Mouse (Mus musculus): Measurements from ENCODE around the gene Rev3l. TPM values are rescaled to one million over a fixed set of nuclear protein-coding genes. Genes with fewer than 3 reads are reported as not detected.

Gene Rev3l
- total RNA-seq (2021) = 10 to 100 TPM; 39.4 to 41.1 TPM
- long read RNA-seq, experiment 1, partial matches to known transcripts = 0 of 3 reads
- long read RNA-seq, experiment 1, other reads (novel, unspliced or antisense) = 3 of 3 reads
- long read RNA-seq, experiment 2, full-length matches to known transcripts = 1 of 4 reads
- long read RNA-seq, experiment 2, partial matches to known transcripts = 2 of 4 reads
- long read RNA-seq, experiment 2, other reads (novel, unspliced or antisense) = 1 of 4 reads

DNA sequence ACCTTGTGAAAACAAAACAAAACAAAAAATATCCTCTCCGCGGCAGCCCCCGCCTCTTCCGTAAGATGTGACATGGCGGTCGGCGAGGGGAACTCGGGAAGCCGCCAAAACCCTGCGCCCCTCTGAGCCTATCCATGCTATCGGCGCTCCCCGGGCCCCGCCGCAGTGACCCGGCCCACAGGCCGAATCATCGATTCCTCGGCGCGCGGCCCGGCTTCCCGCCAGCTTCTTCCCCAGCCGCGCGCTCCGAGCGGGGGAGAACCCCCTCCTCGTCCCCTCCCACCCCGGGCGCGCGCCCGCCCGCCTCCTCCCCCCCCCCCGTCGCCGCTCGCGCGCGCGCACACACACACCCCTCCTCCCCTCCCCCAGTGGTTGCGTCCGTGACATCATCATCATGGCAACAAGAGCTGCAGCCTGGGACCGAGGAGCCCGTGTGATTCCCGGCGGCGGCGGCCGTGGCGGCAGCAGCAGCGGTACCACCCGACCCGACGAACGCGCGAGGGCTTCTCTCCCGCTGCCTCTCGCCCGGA lies at the start of gene Rev3l:
TSS of gene Rev3l (plus strand) at position 383 of the 530 bp plus-strand sequence.
- Histone ChIP-seq H3K27ac (peak within 1 kb of the TSS; percentile 98), H3K4me3 (peak within 1 kb of the TSS; percentile 100)
- peak; percentile 89 to 90 for DNase-seq (ENCODE audit: low spot score in 2 of 2)
- no peak for TF ChIP-seq CTCF (conservative IDR thresholded peaks at IDR 0.05)

DNA sequence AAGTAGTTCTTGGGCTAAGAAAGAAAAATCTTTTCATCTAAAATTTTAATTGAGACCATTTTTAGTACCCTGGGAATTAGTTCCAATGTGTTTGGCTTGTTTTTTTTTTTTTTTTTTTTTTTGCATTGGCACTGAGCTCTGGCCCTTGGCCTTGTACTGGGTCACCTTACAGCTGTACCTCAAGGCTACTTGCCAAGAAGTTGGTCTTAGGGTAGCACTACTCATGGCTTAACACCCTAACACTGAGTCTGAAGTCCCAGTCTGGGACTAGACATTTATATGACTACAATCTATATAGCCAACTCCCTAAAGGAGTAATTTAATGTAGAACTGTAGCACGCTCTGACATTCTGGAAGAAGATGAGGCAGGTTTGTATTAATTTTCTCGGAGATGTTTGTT lies 49.4 kb upstream of the Rev3l start:
- no peak for DNase-seq (ENCODE audit: low spot score in 2 of 2)
- no peak overlapping the region for H3K27ac ChIP-seq
- no peak for TF ChIP-seq CTCF (conservative IDR thresholded peaks at IDR 0.05)
- H3K4me3 ChIP-seq = no peak overlapping the region

DNA sequence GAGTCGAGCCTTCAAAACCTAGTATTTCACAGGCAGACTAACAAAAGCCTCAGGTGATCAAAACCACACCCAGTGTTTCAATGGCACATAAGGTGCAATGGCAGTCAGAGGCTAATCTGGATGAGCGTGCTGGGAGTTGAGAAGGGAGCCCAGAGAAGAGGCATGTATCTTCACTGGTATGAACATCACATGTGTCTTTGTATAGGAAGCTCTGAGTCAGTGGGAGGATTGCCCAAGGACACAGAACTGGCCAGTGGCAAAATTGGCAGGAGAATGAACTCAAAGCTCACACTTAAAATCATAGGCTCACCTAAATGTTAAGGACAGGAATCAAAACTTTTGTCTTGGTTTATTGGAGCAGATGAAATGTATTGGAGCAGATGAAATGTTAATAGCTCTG lies 48.4 kb upstream of the Rev3l start:
- no peak overlapping the region for H3K27ac ChIP-seq
- no peak overlapping the region for H3K4me3 ChIP-seq
- DNase-seq (ENCODE audit: low spot score in 2 of 2) = no peak
- no peak for TF ChIP-seq CTCF (conservative IDR thresholded peaks at IDR 0.05)

DNA sequence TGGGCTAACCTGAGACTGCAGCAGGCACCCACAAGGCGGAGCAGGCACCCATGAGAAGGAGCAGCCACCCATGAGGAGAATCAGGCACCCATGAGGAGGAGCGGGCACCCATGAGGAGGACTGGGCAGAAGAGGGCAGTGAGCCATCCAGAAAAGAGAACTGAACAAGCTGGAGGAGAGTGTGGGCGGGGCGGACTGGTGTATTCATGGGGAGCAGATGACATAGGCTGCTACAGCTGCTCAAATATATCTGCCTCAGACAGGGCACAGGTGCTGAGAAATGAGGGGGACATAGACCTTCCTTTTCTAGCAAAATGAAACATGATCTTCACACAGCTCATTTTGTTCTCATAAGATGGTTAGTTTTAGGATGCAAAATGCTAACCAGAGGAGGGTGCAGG lies 45.1 kb upstream of the Rev3l start:
- TF ChIP-seq CTCF (conservative IDR thresholded peaks at IDR 0.05) = no peak
- Histone ChIP-seq H3K4me3 (no peak overlapping the region), H3K27ac (no peak overlapping the region)
- peak in 1 of 2 experiments; percentile 22 for DNase-seq (ENCODE audit: low spot score in 2 of 2)

DNA sequence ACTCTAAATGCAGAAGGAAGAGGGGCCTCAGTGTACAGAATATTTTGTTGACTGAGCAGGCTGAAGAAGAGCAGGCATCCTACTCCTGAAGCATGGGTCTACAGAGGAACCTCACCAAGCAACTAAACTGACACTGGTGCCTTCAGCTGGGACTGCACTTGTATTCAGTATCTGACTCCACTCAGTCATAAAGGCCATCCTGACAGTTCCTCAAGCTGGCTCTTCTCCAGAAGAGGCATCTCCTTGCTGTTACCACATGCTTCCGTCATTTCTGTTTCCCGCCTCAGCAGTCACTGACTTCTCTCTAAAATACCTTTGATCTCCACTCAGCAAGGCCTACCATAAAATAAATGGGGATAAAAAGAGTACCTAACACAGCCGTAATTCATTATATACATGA lies 44.1 kb upstream of the Rev3l start:
- H3K4me3 ChIP-seq = no peak overlapping the region
- no peak for DNase-seq (ENCODE audit: low spot score in 2 of 2)
- H3K27ac ChIP-seq = no peak overlapping the region
- no peak for TF ChIP-seq CTCF (conservative IDR thresholded peaks at IDR 0.05)

DNA sequence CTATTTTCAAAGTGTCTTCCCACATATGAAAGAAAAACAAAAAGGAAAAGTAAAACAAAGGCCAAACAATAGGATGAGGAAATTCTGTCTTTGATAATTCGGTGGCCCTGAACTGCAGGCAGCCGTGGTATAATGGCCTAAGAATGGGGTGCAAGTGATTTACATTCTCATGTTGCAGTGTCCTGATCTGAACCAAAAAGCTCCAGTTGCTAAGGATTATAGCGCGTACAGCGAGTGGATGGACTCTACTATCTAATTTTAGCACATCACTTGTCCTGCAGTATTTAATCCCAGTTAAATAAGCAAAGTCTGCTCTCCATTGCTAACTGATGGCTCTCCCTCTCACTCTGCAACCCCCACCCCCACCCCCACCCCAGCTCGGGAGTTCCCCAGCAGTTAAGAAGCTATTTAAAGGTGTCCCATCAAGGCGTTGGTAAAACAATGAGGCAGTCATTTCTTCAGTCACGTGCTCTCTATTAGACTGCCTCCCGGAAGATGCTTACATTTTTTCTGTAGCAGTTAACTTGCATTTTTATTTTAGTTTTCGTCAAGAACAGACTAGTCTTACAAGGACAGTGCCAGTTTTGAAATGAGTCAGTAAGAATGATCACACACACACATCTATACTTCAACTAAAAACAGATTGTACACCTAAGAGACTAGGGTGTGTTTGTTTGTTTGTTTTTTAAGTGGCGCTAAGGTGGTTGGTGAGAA lies 40.4 kb upstream of the Rev3l start:
- TF ChIP-seq CTCF (conservative IDR thresholded peaks at IDR 0.05) = no peak
- no peak overlapping the region for H3K27ac ChIP-seq
- H3K4me3 ChIP-seq = no peak overlapping the region
- no peak for DNase-seq (ENCODE audit: low spot score in 2 of 2)

GRCm38 (mm10) chr10:39692152-39692551 lies 39.8 kb upstream of the Rev3l start:
- H3K27ac ChIP-seq = no peak overlapping the region
- DNase-seq (ENCODE audit: low spot score in 2 of 2) = no peak
- H3K4me3 ChIP-seq = no peak overlapping the region
- TF ChIP-seq CTCF (conservative IDR thresholded peaks at IDR 0.05) = no peak

DNA sequence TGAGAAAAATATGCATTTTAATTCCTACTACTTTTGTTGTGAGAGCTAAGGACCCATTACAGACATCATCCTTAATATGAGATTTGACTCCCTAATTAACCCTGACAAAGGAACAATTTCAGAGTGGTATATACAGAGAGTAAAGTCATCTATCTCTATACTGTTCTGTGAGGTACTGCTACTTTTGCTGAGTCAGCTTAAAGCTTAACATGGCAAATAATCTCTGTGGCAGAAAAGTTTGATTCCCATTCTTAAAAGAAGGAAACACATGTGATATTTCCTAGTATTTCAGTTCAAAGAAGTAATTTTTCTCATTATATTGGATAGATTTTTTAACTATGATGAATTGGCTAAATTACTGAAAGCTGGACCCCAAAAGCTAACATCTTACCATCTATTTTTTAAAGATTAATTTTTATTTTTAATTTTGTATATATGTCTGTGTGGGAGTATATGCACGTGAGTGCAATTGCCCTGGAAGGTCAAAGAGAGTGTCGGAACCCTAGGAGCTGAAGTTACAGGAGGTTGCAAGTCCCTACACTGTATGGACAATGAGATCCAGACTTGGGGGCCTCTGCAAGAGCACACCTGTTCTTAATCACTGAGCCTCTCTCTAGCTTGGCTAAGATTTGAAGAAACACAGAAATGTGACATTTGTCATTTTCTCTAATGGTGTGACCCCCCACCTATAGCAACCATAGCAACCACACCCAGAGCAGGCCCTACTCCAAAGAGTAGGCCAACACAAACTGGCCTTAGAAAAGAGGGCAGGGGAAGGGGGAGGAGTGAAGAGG lies 24.0 kb upstream of the Rev3l start:
- H3K27ac ChIP-seq = no peak overlapping the region
- H3K4me3 ChIP-seq = no peak overlapping the region
- TF ChIP-seq CTCF (conservative IDR thresholded peaks at IDR 0.05) = no peak
- DNase-seq (ENCODE audit: low spot score in 2 of 2) = no peak

DNA sequence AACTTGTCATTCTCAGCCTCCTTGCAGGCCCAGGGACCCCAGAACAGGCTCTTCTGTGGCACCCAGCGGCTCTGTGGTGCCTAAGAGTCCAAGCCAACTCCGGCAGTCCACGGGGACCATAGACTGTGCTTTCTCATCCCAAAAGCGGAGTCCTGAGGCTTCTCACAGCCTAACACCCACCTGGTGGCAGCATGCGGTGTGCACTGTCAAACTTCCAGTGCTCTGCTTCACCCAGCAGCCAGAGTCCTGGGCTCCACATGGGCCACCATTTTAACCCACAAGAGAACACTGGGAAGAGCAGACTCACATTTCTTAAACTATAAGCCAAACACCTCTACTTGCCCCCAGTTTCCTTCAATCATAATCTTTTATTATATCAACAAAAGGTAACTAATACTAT lies 15.0 kb upstream of the Rev3l start:
- 0 out of 2 replicates have a peak, but pooled peaks have one; percentile 10 for TF ChIP-seq CTCF (conservative IDR thresholded peaks at IDR 0.05)
- no peak for DNase-seq (ENCODE audit: low spot score in 2 of 2)
- Histone ChIP-seq H3K27ac (no peak overlapping the region), H3K4me3 (no peak overlapping the region)

DNA sequence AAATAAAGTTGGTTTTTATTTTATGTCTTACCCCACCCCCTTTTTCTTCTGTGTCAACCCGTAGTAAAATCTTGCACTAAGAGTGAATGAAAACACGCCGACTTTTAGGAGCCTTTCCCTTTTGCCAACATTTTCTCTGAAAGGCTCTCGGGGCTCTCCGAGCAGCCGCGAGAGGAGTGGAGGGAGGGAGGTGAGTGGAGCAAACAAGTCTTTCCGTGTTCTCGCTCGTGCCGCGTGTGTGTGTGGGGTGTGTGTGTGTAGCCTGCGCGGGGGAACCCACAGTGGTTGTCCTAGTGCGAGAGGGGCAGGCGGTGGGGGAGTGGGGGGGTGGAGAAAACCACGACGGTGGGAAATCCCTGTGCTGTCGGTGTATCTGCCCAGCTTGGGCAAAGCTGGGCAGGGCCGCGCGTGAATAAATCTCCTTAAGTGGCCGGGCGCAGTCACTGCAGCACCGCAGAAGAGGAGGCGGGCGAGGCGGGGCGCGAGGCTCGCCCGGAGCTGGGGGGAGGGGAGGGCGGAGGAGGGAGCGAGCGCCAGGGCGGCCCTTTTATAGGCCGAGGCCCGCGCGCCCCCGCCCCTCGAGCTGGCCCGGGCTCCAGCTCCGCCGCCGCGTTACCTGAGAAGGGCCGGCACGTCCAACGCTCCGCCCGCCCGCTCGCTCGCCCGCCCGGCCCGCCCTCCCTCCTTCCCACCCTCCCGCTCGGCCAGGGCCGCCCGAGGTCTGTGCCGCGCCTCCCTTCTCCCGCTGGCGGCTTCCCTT lies 762 bp upstream of the Rev3l start:
- peak; percentile 46 for TF ChIP-seq CTCF (conservative IDR thresholded peaks at IDR 0.05)
- peak; percentile 80 to 81 for DNase-seq (ENCODE audit: low spot score in 2 of 2)
- Histone ChIP-seq H3K27ac (peak overlapping the region; percentile 98), H3K4me3 (peak overlapping the region; percentile 100)

GRCm38 (mm10) chr10:39732266-39733100 lies 565 bp downstream of the Rev3l start:
- peak overlapping the region; percentile 100 for H3K4me3 ChIP-seq
- DNase-seq (ENCODE audit: low spot score in 2 of 2) = peak; percentile 64 to 65
- TF ChIP-seq CTCF (conservative IDR thresholded peaks at IDR 0.05) = peak; percentile 67
- peak overlapping the region; percentile 98 for H3K27ac ChIP-seq

DNA sequence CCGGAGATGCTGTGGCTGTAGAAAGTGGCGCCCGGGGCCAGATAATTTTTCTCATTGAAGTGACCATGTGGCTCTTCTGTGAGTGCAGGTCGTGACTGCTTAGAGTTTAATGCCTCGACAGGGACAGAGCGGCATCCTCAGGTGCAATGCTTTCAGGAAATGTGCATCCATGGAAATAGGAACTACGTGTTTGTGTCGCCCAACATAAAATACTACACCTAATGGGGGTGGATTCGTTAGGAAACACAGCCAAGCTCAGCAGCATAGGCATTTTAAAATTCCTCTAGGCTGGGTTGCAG lies 1.1 kb downstream of the Rev3l start:
- H3K27ac ChIP-seq = peak overlapping the region; percentile 98
- peak in 1 of 2 experiments; percentile 38 for DNase-seq (ENCODE audit: low spot score in 2 of 2)
- no peak for TF ChIP-seq CTCF (conservative IDR thresholded peaks at IDR 0.05)
- H3K4me3 ChIP-seq = peak overlapping the region; percentile 100

Data from layer of hippocampus, adult 2 months (tissue).